Mouse (Mus musculus) inflammation-experienced regulatory T-cells, adult 16 weeks (primary cell): ENCODE data around the gene Hist2h2aa2. TPM values are rescaled to one million over a fixed set of nuclear protein-coding genes. Genes with fewer than 3 reads are reported as not detected.

ENCODE experiments used
- polyA plus RNA-seq: library from polyadenylated mRNA; unstranded; fragments of 100-300 nt; shearing (Covaris generic); gene quantifications from one replicate; pipeline ENCODE4 v1.2.1, GENCODE M21; 2017

Hist2h2aa2 gene
- polyA plus RNA-seq: 39.8 TPM

GRCm38 (mm10) chr3:96239949-96240798 is at the start of gene Hist2h2aa2:
TSS of gene Hist2h2aa2 (minus strand) at chr3:96240276.

GRCm38 (mm10) chr3:96269511-96270474 is 29.7 kb upstream of the Hist2h2aa2 start, which contains the start of gene Hist2h2bb:
TSS of gene Hist2h2bb (plus strand) at chr3:96269752.

GRCm38 (mm10) chr3:96268051-96268775 is 28.1 kb upstream of the Hist2h2aa2 start, which contains the start of gene Hist2h3b:
TSS of gene Hist2h3b (plus strand) at chr3:96268654.

GRCm38 (mm10) chr3:96262979-96263550 is 23.0 kb upstream of the Hist2h2aa2 start, which contains the start of gene Hist2h4:
TSS of gene Hist2h4 (minus strand) at chr3:96263311.

GRCm38 (mm10) chr3:96246427-96246856 is 6.4 kb upstream of the Hist2h2aa2 start, which contains the start of gene Hist2h3c1:
TSS of gene Hist2h3c1 (plus strand) at chr3:96246685.

GRCm38 (mm10) chr3:96245003-96245886 is 5.2 kb upstream of the Hist2h2aa2 start, which contains the start of gene Hist2h2aa1:
TSS of gene Hist2h2aa1 (plus strand) at chr3:96245497.

GRCm38 (mm10) chr3:96238954-96239793 is 902 bp downstream of the Hist2h2aa2 start, which contains the start of gene Hist2h3c2:
TSS of gene Hist2h3c2 (minus strand) at chr3:96239127.

GRCm38 (mm10) chr3:96220765-96221639 is 19.1 kb downstream of the Hist2h2aa2 start, which contains the start of the genes Hist2h2ac and Hist2h2be:
TSS of gene Hist2h2ac (minus strand) at chr3:96220880.
TSS of gene Hist2h2be (plus strand) at chr3:96221119.

GRCm38 (mm10) chr3:96219661-96220130 is 20.4 kb downstream of the Hist2h2aa2 start, which contains the start of the genes Bola1 and Hist2h2ab:
TSS of gene Bola1 (minus strand) at chr3:96219709.
TSS of gene Hist2h2ab (plus strand) at chr3:96219865.

Other genes starting within 250 kb of the Hist2h2aa2 start
- gene Plekho1, start 244.3 kb downstream of the Hist2h2aa2 start, polyA plus RNA-seq: 10.0 TPM
- 30.5 TPM for gene Vps45, start 181.8 kb downstream of the Hist2h2aa2 start, polyA plus RNA-seq
- 30.5 TPM for gene Otud7b, start 135.7 kb downstream of the Hist2h2aa2 start, polyA plus RNA-seq
- gene Mtmr11, start 78.3 kb downstream of the Hist2h2aa2 start, polyA plus RNA-seq: 3.6 TPM
- 175 TPM for gene Sf3b4, start 67.9 kb downstream of the Hist2h2aa2 start, polyA plus RNA-seq
- gene Sv2a, start 59.1 kb downstream of the Hist2h2aa2 start, polyA plus RNA-seq: 2.9 TPM
- gene Bola1, start 20.6 kb downstream of the Hist2h2aa2 start, polyA plus RNA-seq: 37.2 TPM
- not detected for gene Hist2h2ab, start 20.4 kb downstream of the Hist2h2aa2 start, polyA plus RNA-seq
- gene Hist2h2ac, start 19.4 kb downstream of the Hist2h2aa2 start, polyA plus RNA-seq: 5.7 TPM
- gene Hist2h2be, start 19.2 kb downstream of the Hist2h2aa2 start, polyA plus RNA-seq: 4.3 TPM
- gene Hist2h3c2, start 1.1 kb downstream of the Hist2h2aa2 start, polyA plus RNA-seq: 0.43 TPM
- 1.5 TPM for gene Hist2h2aa1, start 5.2 kb upstream of the Hist2h2aa2 start, polyA plus RNA-seq
- gene Hist2h3c1, start 6.4 kb upstream of the Hist2h2aa2 start, polyA plus RNA-seq: not detected
- 2.3 TPM for gene Hist2h4, start 23.0 kb upstream of the Hist2h2aa2 start, polyA plus RNA-seq
- 1.5 TPM for gene Hist2h3b, start 28.4 kb upstream of the Hist2h2aa2 start, polyA plus RNA-seq
- 4.9 TPM for gene Hist2h2bb, start 29.5 kb upstream of the Hist2h2aa2 start, polyA plus RNA-seq
- gene Fcgr1, start 53.7 kb upstream of the Hist2h2aa2 start, polyA plus RNA-seq: 0.43 TPM
- not detected for gene BC107364, start 212.0 kb upstream of the Hist2h2aa2 start, polyA plus RNA-seq